Mouse (Mus musculus): Measurements from ENCODE around the gene Myl6b. TPM values are rescaled to one million over a fixed set of nuclear protein-coding genes. Genes with fewer than 3 reads are reported as not detected.

Gene Myl6b
- total and polyA plus RNA-seq, 2 experiments from 2014 or later, result 4.2 to 34.6 TPM

DNA sequence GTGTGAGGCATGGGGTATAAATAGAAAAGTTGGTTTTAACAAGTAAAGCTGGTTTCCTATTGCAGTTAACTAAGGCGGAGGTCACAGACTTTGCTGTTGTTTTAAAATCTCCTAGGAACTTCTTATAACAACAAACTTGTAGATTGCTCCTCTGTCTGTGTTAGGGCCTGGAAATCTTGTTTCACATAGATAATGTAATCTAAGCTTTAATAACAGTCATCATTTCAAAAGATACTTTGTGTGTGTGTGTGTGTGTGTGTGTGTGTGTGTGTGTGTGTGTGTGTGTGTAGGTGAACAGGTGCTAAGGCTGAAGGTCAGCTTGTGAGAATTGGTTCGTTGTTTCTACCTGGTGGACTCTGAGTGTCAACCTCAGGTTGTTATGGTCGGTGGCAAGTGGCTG, 5.5 kb upstream of the Myl6b start:
- 90% methylated on average over 3 of the region's 3 CpGs for WGBS
- Histone ChIP-seq H3K36me3 (ENCODE audit: insufficient read depth, low read length) (no peaks in the 10 kb centered on the region), H3K27me3 (ENCODE audit: insufficient read depth, low read length) (no peaks in the 10 kb centered on the region), H3K27ac (no peak overlapping the region), H3K4me2 (ENCODE audit: low read depth, low read length) (no peak overlapping the region), H3K4me3 (ENCODE audit: low read length) (no peak overlapping the region), H3K9ac (replicated peaks; ENCODE audit: low read length) (no peak overlapping the region), H3K4me1 (ENCODE audit: insufficient read depth, low read length) (no peaks in the 10 kb centered on the region), H3K9me3 (ENCODE audit: low read length) (no peaks in the 10 kb centered on the region)
- no peak for ATAC-seq
- no peak for DNase-seq (ENCODE audit: low spot score)
- TF ChIP-seq CTCF (IDR thresholded peaks at IDR 0.05; ENCODE audit: low read depth), result no peak

DNA sequence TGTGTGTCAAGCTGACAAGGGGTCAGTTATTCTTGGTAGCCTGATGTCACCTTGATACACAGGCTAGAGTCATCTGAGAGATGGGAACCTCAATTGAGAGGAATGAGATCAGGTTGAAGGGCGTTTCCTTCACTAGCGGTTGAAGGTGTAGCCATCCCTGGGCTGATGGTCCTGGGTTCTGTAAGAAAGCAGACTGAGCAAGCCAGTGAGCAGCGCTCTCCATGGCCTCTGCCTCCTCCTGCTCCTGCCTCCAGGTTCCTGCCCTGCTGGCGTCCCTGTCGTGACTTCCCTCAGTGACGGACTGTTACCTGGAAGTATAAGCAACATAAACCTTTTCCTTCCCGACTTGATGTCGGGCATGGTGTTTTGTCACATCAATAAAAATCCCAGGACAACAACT, 5.0 kb upstream of the Myl6b start:
- ATAC-seq, result no peak
- WGBS, result 74% methylated on average over 8 of the region's 8 CpGs
- no peak overlapping the region for H3K27ac ChIP-seq
- TF ChIP-seq CTCF (IDR thresholded peaks at IDR 0.05; ENCODE audit: low read depth), result no peak
- H3K4me3 ChIP-seq (ENCODE audit: low read length), result no peak overlapping the region
- no peak for DNase-seq (ENCODE audit: low spot score)
- H3K9ac ChIP-seq (replicated peaks; ENCODE audit: low read length), result no peak overlapping the region
- no peak overlapping the region for H3K4me2 ChIP-seq (ENCODE audit: low read depth, low read length)
- no peaks in the 10 kb centered on the region for H3K36me3 ChIP-seq (ENCODE audit: insufficient read depth, low read length)
- H3K27me3 ChIP-seq (ENCODE audit: insufficient read depth, low read length), result no peaks in the 10 kb centered on the region
- no peaks in the 10 kb centered on the region for H3K4me1 ChIP-seq (ENCODE audit: insufficient read depth, low read length)
- H3K9me3 ChIP-seq (ENCODE audit: low read length), result no peaks in the 10 kb centered on the region

DNA sequence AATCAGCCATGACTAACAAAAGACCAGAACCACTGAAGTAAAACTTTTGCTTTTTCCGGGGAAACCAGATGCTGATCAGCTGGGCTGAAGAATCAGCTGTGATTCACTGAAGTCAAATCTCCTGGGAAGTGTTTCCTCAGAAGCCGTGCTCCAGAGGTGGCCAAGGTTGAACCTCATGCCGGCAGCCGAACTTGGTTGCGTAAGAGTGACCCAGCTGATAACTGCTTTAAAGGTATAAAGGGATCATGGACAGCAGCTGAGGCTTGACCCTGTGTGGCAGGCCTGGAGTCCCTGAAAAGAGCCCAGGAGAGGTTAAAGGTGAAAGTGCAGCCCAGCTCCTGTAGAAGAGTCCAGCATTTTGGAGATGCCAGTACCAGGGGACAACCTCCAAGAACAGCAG, 3.9 kb upstream of the Myl6b start:
- no peak overlapping the region for H3K27ac ChIP-seq
- H3K4me3 ChIP-seq (ENCODE audit: low read length), result no peak overlapping the region
- no peaks in the 10 kb centered on the region for H3K9me3 ChIP-seq (ENCODE audit: low read length)
- peaks cover 6% of the 10 kb centered on the region for H3K4me1 ChIP-seq (ENCODE audit: insufficient read depth, low read length)
- no peak overlapping the region for H3K4me2 ChIP-seq (ENCODE audit: low read depth, low read length)
- H3K36me3 ChIP-seq (ENCODE audit: insufficient read depth, low read length), result no peaks in the 10 kb centered on the region
- no peaks in the 10 kb centered on the region for H3K27me3 ChIP-seq (ENCODE audit: insufficient read depth, low read length)
- TF ChIP-seq CTCF (IDR thresholded peaks at IDR 0.05; ENCODE audit: low read depth), result no peak
- ATAC-seq (no peak), DNase-seq (ENCODE audit: low spot score) (no peak)
- H3K9ac ChIP-seq (replicated peaks; ENCODE audit: low read length), result no peak overlapping the region
- 88% methylated on average over 5 of the region's 5 CpGs for WGBS

GRCm38 (mm10) chr10:128499116-128499671, 709 bp upstream of the Myl6b start:
- peak; percentile 61 for DNase-seq (ENCODE audit: low spot score)
- 2% methylated on average over 21 of the region's 21 CpGs for whole genome bisulfite sequencing
- H3K27ac ChIP-seq, result peak overlapping the region; percentile 85
- peak overlapping the region; percentile 54 for H3K9ac ChIP-seq (replicated peaks; ENCODE audit: low read length)
- H3K9me3 ChIP-seq (ENCODE audit: low read length), result no peaks in the 10 kb centered on the region
- H3K4me3 ChIP-seq (ENCODE audit: low read length), result peak overlapping the region; percentile 61
- peaks cover 12% of the 10 kb centered on the region for H3K4me1 ChIP-seq (ENCODE audit: insufficient read depth, low read length)
- H3K27me3 ChIP-seq (ENCODE audit: insufficient read depth, low read length), result no peaks in the 10 kb centered on the region
- no peaks in the 10 kb centered on the region for H3K36me3 ChIP-seq (ENCODE audit: insufficient read depth, low read length)
- H3K4me2 ChIP-seq (ENCODE audit: low read depth, low read length), result peak overlapping the region; percentile 81
- ATAC-seq, result peak; percentile 31
- TF ChIP-seq CTCF (IDR thresholded peaks at IDR 0.05; ENCODE audit: low read depth), result peak; percentile 17; the same call in 1 of the 2 replicates

DNA sequence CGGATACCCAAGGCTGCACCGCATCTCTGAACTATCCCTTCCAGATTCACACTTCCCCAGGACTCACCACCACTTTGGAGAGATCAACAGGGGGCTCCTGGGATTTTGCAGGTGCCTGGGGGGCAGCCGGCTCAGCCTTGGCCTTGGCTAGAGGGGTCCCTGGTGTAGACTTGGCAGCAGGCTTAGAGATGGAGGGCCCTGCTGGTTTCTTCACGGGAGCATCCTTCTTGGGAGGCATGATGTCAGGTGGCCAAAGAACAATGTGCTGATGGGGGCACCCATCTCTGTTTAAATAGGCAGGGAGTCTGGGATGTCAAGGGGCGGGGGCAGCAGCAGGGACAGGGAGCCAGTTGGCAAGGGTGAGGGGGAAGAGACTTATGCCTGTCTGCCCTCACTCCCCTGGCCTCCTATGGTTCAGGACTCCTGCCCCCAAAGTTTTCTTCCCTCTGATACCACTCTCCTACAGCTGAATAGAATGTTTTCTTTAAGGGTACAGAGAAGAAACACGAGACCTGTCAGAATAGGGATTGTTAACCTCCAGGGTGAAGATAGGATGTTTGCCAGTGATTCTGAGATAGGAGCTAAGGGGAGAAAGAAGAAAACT, 1.2 kb downstream of the Myl6b start:
- Histone ChIP-seq H3K9me3 (ENCODE audit: low read length) (no peaks in the 10 kb centered on the region), H3K4me2 (ENCODE audit: low read depth, low read length) (no peak overlapping the region), H3K27me3 (ENCODE audit: insufficient read depth, low read length) (no peaks in the 10 kb centered on the region), H3K9ac (replicated peaks; ENCODE audit: low read length) (no peak overlapping the region), H3K36me3 (ENCODE audit: insufficient read depth, low read length) (no peaks in the 10 kb centered on the region), H3K4me3 (ENCODE audit: low read length) (no peak overlapping the region), H3K27ac (no peak overlapping the region), H3K4me1 (ENCODE audit: insufficient read depth, low read length) (peaks cover 12% of the 10 kb centered on the region)
- ATAC-seq (no peak), DNase-seq (ENCODE audit: low spot score) (no peak)
- 40% methylated on average over 6 of the region's 6 CpGs for WGBS
- TF ChIP-seq CTCF (IDR thresholded peaks at IDR 0.05; ENCODE audit: low read depth), result no peak

DNA sequence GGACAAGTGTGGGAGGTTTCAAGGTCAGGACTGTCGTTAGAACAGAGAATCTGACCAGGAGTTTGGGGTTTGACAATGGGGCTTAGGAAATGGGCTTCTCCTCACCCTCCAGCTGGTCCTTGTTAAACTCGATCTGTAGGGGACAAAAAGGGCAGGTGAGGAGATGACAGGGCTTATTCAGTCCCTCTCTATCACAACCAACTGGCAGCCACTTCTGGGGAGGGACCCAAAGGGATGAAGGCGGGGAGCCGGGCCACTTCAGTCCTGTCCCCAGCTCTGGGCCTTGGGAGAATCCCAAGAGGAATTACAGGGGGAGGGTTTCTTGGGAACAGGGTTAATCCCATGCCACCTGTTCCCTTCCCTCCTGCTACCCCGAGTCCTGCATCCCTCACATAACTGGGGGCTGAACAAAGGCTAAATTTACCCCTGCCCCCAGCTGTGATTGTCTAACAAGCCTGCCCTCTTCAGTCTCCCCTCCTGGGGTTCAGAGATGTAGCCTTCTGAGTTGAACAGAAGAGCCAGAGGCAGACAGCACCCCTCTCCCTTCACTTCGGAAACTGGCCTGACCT, 1.9 kb downstream of the Myl6b start:
- Histone ChIP-seq H3K9me3 (ENCODE audit: low read length) (no peaks in the 10 kb centered on the region), H3K4me1 (ENCODE audit: insufficient read depth, low read length) (peaks cover 13% of the 10 kb centered on the region), H3K4me2 (ENCODE audit: low read depth, low read length) (no peak overlapping the region), H3K27ac (no peak overlapping the region), H3K27me3 (ENCODE audit: insufficient read depth, low read length) (no peaks in the 10 kb centered on the region), H3K9ac (replicated peaks; ENCODE audit: low read length) (no peak overlapping the region), H3K36me3 (ENCODE audit: insufficient read depth, low read length) (no peaks in the 10 kb centered on the region), H3K4me3 (ENCODE audit: low read length) (no peak overlapping the region)
- no peak for TF ChIP-seq CTCF (IDR thresholded peaks at IDR 0.05; ENCODE audit: low read depth)
- DNase-seq (ENCODE audit: low spot score), result no peak
- 44% methylated on average over 6 of the region's 6 CpGs for WGBS
- no peak for ATAC-seq

DNA sequence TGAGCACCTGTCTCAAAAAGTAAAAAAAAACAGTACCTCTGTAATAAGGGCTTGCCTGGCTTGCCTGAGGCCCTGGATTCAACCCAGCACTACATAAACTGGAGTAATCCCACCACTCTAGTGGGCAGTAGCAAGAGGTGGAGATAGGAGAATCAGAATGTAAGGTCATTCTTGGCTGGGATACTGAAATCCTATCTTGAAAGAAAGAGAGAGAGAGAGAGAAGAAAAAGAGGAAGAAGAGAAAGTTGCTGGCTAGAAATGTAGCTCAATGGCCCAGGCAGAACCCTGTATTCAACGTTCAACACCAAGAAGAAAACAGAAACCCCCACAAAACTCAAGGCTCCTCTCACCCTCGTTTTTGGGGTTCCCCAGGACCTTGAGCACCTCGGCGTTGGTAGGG, 2.6 kb downstream of the Myl6b start:
- peaks cover 20% of the 10 kb centered on the region for H3K4me1 ChIP-seq (ENCODE audit: insufficient read depth, low read length)
- 73% methylated on average over 4 of the region's 4 CpGs for WGBS
- H3K36me3 ChIP-seq (ENCODE audit: insufficient read depth, low read length), result no peaks in the 10 kb centered on the region; the same call in 1 of the 2 replicates
- no peak overlapping the region for H3K27ac ChIP-seq
- H3K4me2 ChIP-seq (ENCODE audit: low read depth, low read length), result no peak overlapping the region
- H3K9ac ChIP-seq (replicated peaks; ENCODE audit: low read length), result no peak overlapping the region
- no peak for DNase-seq (ENCODE audit: low spot score)
- ATAC-seq, result no peak
- no peak for TF ChIP-seq CTCF (IDR thresholded peaks at IDR 0.05; ENCODE audit: low read depth)
- H3K27me3 ChIP-seq (ENCODE audit: insufficient read depth, low read length), result no peaks in the 10 kb centered on the region
- no peak overlapping the region for H3K4me3 ChIP-seq (ENCODE audit: low read length)
- no peaks in the 10 kb centered on the region for H3K9me3 ChIP-seq (ENCODE audit: low read length)

Data from hindbrain, postnatal 0 days (tissue).